Mouse (Mus musculus): ENCODE data around the gene Actg1.

The Actg1 gene

GRCm38 (mm10) chr11:120345067-120345681, 3.2 kb downstream of the Actg1 start:
- no peak for DNase-seq (ENCODE audit: low read depth)

- DNase-seq (ENCODE audit: low read depth) = no peak
Measured at GRCm38 (mm10) chr11:120344310-120344920, 3.9 kb downstream of the Actg1 start.

- DNase-seq (ENCODE audit: low read depth) = no peak
Measured at GRCm38 (mm10) chr11:120343519-120344309, 4.6 kb downstream of the Actg1 start.

- no peak for DNase-seq (ENCODE audit: low read depth)
Measured at GRCm38 (mm10) chr11:120342656-120343160, 5.6 kb downstream of the Actg1 start.

GRCm38 (mm10) chr11:120341661-120342060, 6.7 kb downstream of the Actg1 start:
- no peak for DNase-seq (ENCODE audit: low read depth)

GRCm38 (mm10) chr11:120339978-120340513, 8.3 kb downstream of the Actg1 start:
- no peak for DNase-seq (ENCODE audit: low read depth)

- DNase-seq (ENCODE audit: low read depth) = no peak
Measured at GRCm38 (mm10) chr11:120338786-120339185, 9.6 kb downstream of the Actg1 start.

- no peak for DNase-seq (ENCODE audit: low read depth)
Measured at GRCm38 (mm10) chr11:120337447-120337846, 10.9 kb downstream of the Actg1 start.

GRCm38 (mm10) chr11:120335431-120336021, 12.8 kb downstream of the Actg1 start:
- no peak for DNase-seq (ENCODE audit: low read depth)

GRCm38 (mm10) chr11:120320156-120320555, 28.2 kb downstream of the Actg1 start:
- DNase-seq (ENCODE audit: low read depth) = no peak

- no peak for DNase-seq (ENCODE audit: low read depth)
Measured at GRCm38 (mm10) chr11:120319310-120319709, 29.0 kb downstream of the Actg1 start.

- DNase-seq (ENCODE audit: low read depth) = no peak
Measured at GRCm38 (mm10) chr11:120317456-120317855, 30.9 kb downstream of the Actg1 start.

- peak; percentile 43 for DNase-seq (ENCODE audit: low read depth)
Measured at GRCm38 (mm10) chr11:120316690-120317254, 31.6 kb downstream of the Actg1 start.

- DNase-seq (ENCODE audit: low read depth) = peak; percentile 87
Measured at GRCm38 (mm10) chr11:120315832-120316689, 32.3 kb downstream of the Actg1 start.

GRCm38 (mm10) chr11:120315416-120315761, 33.0 kb downstream of the Actg1 start:
- DNase-seq (ENCODE audit: low read depth) = no peak

- no peak for DNase-seq (ENCODE audit: low read depth)
Measured at GRCm38 (mm10) chr11:120314721-120315415, 33.5 kb downstream of the Actg1 start.

GRCm38 (mm10) chr11:120313906-120314685, 34.2 kb downstream of the Actg1 start:
- no peak for DNase-seq (ENCODE audit: low read depth)

GRCm38 (mm10) chr11:120312069-120312468, 36.3 kb downstream of the Actg1 start:
- DNase-seq (ENCODE audit: low read depth) = no peak

GRCm38 (mm10) chr11:120311561-120311960, 36.8 kb downstream of the Actg1 start:
- no peak for DNase-seq (ENCODE audit: low read depth)
